Mouse (Mus musculus) hindbrain, embryonic 10.5 days (tissue): ENCODE data around the gene Arl6ip5. TPM values are rescaled to one million over a fixed set of nuclear protein-coding genes. Genes with fewer than 3 reads are reported as not detected.

Source experiments
- DNase-seq: peaks from one replicate; pipeline ENCODE4 v3.0.0-alpha.2; 2017; ENCODE audit warnings: low spot score
- H3K27ac ChIP-seq: fragments of 300-500 bp; sonication (generic); 2 replicates; pipeline ENCODE4 v1.5.1; 2016; ENCODE audit warnings: mild to moderate bottlenecking, moderate library complexity
- H3K27me3 ChIP-seq: fragments of 300-500 bp; sonication (generic); 2 replicates; pipeline ENCODE4 v1.6.1; 2016; ENCODE audit warnings: mild to moderate bottlenecking; ENCODE audit not compliant: poor library complexity, insufficient read depth, severe bottlenecking
- H3K36me3 ChIP-seq: fragments of 300-500 bp; sonication (generic); 2 replicates; pipeline ENCODE4 v1.6.1; 2016; ENCODE audit warnings: mild to moderate bottlenecking, moderate library complexity
- H3K4me1 ChIP-seq: fragments of 300-500 bp; sonication (generic); replicated peaks from 2 replicates; pipeline ENCODE4 v1.6.1; 2016; ENCODE audit warnings: mild to moderate bottlenecking
- H3K4me3 ChIP-seq: fragments of 300-500 bp; sonication (generic); 2 replicates; pipeline ENCODE4 v1.5.1; 2016; ENCODE audit warnings: mild to moderate bottlenecking, moderate library complexity
- H3K9me3 ChIP-seq: fragments of 300-500 bp; sonication (generic); 2 replicates; pipeline ENCODE4 v1.6.1; 2016; ENCODE audit warnings: mild to moderate bottlenecking, moderate library complexity
- WGBS: fragments of 180-500 bp; shearing (Covaris S2); methylation state at CpG from one replicate; pipeline ENCODE4 v1.1.7; 2016; 5-methylcytosine and 5-hydroxymethylcytosine counted together
- polyA plus RNA-seq: library from polyadenylated mRNA; unstranded; fragments of >200 nt; fragmentation: Nextera tagmentation; extraction: Ambion mirVana; gene quantifications from 2 replicates; pipeline ENCODE4 v1.2.1, GENCODE M21; 2016

Arl6ip5 gene
- polyA plus RNA-seq, 1 experiment from 2014 or later: 65.4 TPM

- Histone ChIP-seq H3K9me3 (no peaks in the 10 kb centered on the region), H3K36me3 (peaks cover 3% of the 10 kb centered on the region), H3K4me3 (no peak overlapping the region), H3K27ac (no peak overlapping the region), H3K4me1 (peaks cover 28% of the 10 kb centered on the region), H3K27me3 (peaks cover 6% of the 10 kb centered on the region; the same call in 1 of the 2 replicates)
- DNase-seq: no peak
- WGBS: 89% methylated on average over 4 of the region's 4 CpGs
Measured at GRCm38 (mm10) chr6:97209751-97210150, 738 bp upstream of the Arl6ip5 start.

- no peak for DNase-seq
- WGBS: 6% methylated on average over 22 of the region's 22 CpGs
- Histone ChIP-seq H3K36me3 (peaks cover 11% of the 10 kb centered on the region), H3K4me3 (peak overlapping the region; percentile 70), H3K9me3 (peaks cover 4% of the 10 kb centered on the region; the same call in 1 of the 2 replicates), H3K27me3 (peaks cover 6% of the 10 kb centered on the region; the same call in 1 of the 2 replicates), H3K27ac (peak overlapping the region; percentile 83), H3K4me1 (peaks cover 21% of the 10 kb centered on the region)
Measured at GRCm38 (mm10) chr6:97210962-97211601, 593 bp downstream of the Arl6ip5 start.

- H3K27ac ChIP-seq: no peak overlapping the region
- peaks cover 6% of the 10 kb centered on the region; the same call in 1 of the 2 replicates for H3K27me3 ChIP-seq
- H3K4me3 ChIP-seq: peak overlapping the region; percentile 70
- DNase-seq: no peak
- peaks cover 11% of the 10 kb centered on the region for H3K36me3 ChIP-seq
- 78% methylated on average over 12 of the region's 12 CpGs for WGBS
- H3K4me1 ChIP-seq: peaks cover 21% of the 10 kb centered on the region
- H3K9me3 ChIP-seq: peaks cover 4% of the 10 kb centered on the region; the same call in 1 of the 2 replicates
Measured at GRCm38 (mm10) chr6:97211981-97212380, 1.5 kb downstream of the Arl6ip5 start.

GRCm38 (mm10) chr6:97216154-97216821 is 5.8 kb downstream of the Arl6ip5 start:
- 88% methylated on average over 4 of the region's 4 CpGs for WGBS
- no peak overlapping the region for H3K27ac ChIP-seq
- peaks cover 4% of the 10 kb centered on the region; the same call in 1 of the 2 replicates for H3K9me3 ChIP-seq
- H3K4me1 ChIP-seq: peaks cover 16% of the 10 kb centered on the region
- H3K36me3 ChIP-seq: peaks cover 11% of the 10 kb centered on the region
- no peak overlapping the region for H3K4me3 ChIP-seq
- peaks cover 6% of the 10 kb centered on the region; the same call in 1 of the 2 replicates for H3K27me3 ChIP-seq
- DNase-seq: no peak

- H3K27ac ChIP-seq: no peak overlapping the region
- peaks cover 21% of the 10 kb centered on the region for H3K4me1 ChIP-seq
- no peak overlapping the region for H3K4me3 ChIP-seq
- no peaks in the 10 kb centered on the region for H3K9me3 ChIP-seq
- DNase-seq: no peak
- no peaks in the 10 kb centered on the region for H3K27me3 ChIP-seq
- 60% methylated on average over 5 of the region's 5 CpGs for WGBS
- no peaks in the 10 kb centered on the region for H3K36me3 ChIP-seq
Measured at GRCm38 (mm10) chr6:97220672-97221071, 10.2 kb downstream of the Arl6ip5 start.

- no peaks in the 10 kb centered on the region for H3K27me3 ChIP-seq
- no peak overlapping the region for H3K27ac ChIP-seq
- DNase-seq: no peak
- WGBS: 79% methylated on average over 15 of the region's 15 CpGs
- peaks cover 27% of the 10 kb centered on the region for H3K4me1 ChIP-seq
- H3K4me3 ChIP-seq: no peak overlapping the region
- H3K9me3 ChIP-seq: no peaks in the 10 kb centered on the region
- H3K36me3 ChIP-seq: no peaks in the 10 kb centered on the region
Measured at GRCm38 (mm10) chr6:97221205-97222025, 10.9 kb downstream of the Arl6ip5 start.

- no peaks in the 10 kb centered on the region for H3K27me3 ChIP-seq
- no peaks in the 10 kb centered on the region for H3K9me3 ChIP-seq
- H3K4me1 ChIP-seq: peaks cover 27% of the 10 kb centered on the region
- WGBS: 62% methylated on average over 6 of the region's 6 CpGs
- 0 out of 2 replicates have a peak, but pooled peaks cover 3% of the 10 kb centered on the region for H3K36me3 ChIP-seq
- no peak overlapping the region for H3K27ac ChIP-seq
- H3K4me3 ChIP-seq: no peak overlapping the region
- DNase-seq: no peak
Measured at GRCm38 (mm10) chr6:97222321-97222720, 11.8 kb downstream of the Arl6ip5 start.

- H3K36me3 ChIP-seq: 0 out of 2 replicates have a peak, but pooled peaks cover 10% of the 10 kb centered on the region
- no peak overlapping the region for H3K4me3 ChIP-seq
- no peak overlapping the region for H3K27ac ChIP-seq
- no peaks in the 10 kb centered on the region for H3K27me3 ChIP-seq
- no peak for DNase-seq
- no peaks in the 10 kb centered on the region for H3K9me3 ChIP-seq
- H3K4me1 ChIP-seq: peaks cover 27% of the 10 kb centered on the region
- 86% methylated on average over 5 of the region's 5 CpGs for WGBS
Measured at GRCm38 (mm10) chr6:97222931-97223467, 12.5 kb downstream of the Arl6ip5 start.

- no peak overlapping the region for H3K4me3 ChIP-seq
- no peak for DNase-seq
- no peaks in the 10 kb centered on the region for H3K9me3 ChIP-seq
- H3K27me3 ChIP-seq: no peaks in the 10 kb centered on the region
- 79% methylated on average over 4 of the region's 4 CpGs for WGBS
- peaks cover 27% of the 10 kb centered on the region for H3K4me1 ChIP-seq
- H3K36me3 ChIP-seq: 0 out of 2 replicates have a peak, but pooled peaks cover 10% of the 10 kb centered on the region
- H3K27ac ChIP-seq: no peak overlapping the region
Measured at GRCm38 (mm10) chr6:97223566-97223965, 13.1 kb downstream of the Arl6ip5 start.

DNA sequence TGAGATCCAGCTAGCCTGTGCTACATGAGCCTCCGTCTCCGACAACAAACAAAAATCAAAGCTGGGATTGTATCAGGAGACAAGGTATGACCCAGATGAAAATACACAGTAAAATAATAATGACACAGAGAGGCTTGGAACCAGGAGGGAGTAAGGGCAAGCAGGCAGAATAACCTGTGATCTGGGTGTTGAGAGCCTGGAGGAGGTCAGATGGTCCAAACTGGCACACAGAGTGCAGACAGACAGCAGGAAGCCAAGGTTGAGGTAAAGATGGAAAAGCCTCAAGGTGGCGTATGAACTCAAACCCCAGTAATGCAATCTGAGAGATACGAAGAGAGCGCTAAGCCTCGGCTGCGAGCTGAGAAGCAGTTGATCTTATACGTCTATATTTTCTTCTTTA is 14.0 kb downstream of the Arl6ip5 start:
- WGBS: 93% methylated on average over 8 of the region's 8 CpGs
- Histone ChIP-seq H3K4me1 (peaks cover 27% of the 10 kb centered on the region), H3K4me3 (no peak overlapping the region), H3K27me3 (no peaks in the 10 kb centered on the region), H3K27ac (no peak overlapping the region), H3K36me3 (peaks cover 13% of the 10 kb centered on the region), H3K9me3 (no peaks in the 10 kb centered on the region)
- no peak for DNase-seq

DNA sequence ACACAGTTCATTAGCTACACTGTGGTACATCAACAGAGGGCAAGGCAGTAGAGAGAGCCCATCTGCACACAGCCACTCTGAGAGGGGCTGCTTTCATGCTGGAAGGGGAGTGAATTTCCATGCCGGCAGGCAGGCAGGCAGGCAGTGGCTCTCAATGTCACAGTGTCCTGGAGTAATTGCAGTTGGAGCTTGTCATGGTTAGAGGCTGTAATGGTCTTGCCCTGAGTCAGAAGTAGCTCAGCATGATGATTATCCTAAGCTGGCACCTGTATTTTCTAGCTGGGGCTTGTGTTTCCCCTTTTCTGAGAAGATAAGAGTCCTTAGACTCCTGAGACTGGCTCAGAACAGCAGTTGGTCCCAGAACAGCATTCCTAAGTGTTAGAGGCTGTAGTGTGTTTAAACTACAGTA is 15.6 kb downstream of the Arl6ip5 start:
- no peaks in the 10 kb centered on the region for H3K27me3 ChIP-seq
- WGBS: 31% methylated on average over 1 of the region's 1 CpGs
- H3K4me1 ChIP-seq: peaks cover 24% of the 10 kb centered on the region
- no peak overlapping the region for H3K27ac ChIP-seq
- peaks cover 26% of the 10 kb centered on the region for H3K36me3 ChIP-seq
- DNase-seq: no peak
- no peak overlapping the region for H3K4me3 ChIP-seq
- H3K9me3 ChIP-seq: no peaks in the 10 kb centered on the region

DNA sequence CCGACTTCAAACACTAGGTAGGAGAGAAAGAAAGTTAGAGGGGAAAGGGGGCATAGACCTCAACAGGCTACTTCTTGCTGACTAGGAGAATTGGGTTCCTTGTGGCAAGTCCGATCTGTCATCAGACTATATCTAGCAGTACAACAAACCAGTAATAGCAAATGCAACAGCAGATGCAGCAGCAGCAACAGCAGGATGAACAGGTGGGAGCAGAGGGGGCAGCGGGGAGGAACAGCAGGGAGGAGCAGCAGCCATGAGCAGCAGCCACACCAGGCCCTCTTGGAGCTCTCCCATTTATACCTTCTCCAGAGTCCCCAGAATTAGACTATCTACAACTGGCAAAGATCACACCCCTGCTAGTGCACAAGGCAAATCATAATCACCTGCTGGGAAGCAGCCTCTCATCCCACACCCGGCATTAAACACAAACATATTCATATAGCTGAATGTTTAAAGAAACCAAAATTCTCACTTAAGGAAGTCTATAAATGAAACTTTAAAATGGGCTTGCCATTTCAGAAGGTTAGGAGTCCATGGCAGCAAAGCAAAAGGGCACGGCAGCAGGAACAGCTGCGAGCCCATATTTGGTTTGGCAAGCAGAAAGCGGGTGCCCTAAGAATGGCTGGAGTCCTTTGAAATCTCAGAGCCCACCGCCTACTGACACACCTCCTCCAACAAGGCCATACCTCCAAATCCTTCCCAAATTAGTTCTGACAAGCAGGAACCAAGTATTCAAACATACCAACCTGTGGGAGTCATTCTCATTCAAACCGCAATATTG is 16.8 kb downstream of the Arl6ip5 start:
- Histone ChIP-seq H3K27ac (no peak overlapping the region), H3K9me3 (no peaks in the 10 kb centered on the region), H3K36me3 (peaks cover 30% of the 10 kb centered on the region), H3K4me3 (no peak overlapping the region), H3K4me1 (peaks cover 13% of the 10 kb centered on the region), H3K27me3 (no peaks in the 10 kb centered on the region)
- no peak for DNase-seq
- WGBS: 94% methylated on average over 9 of the region's 9 CpGs
